In the genomic region with DNA sequence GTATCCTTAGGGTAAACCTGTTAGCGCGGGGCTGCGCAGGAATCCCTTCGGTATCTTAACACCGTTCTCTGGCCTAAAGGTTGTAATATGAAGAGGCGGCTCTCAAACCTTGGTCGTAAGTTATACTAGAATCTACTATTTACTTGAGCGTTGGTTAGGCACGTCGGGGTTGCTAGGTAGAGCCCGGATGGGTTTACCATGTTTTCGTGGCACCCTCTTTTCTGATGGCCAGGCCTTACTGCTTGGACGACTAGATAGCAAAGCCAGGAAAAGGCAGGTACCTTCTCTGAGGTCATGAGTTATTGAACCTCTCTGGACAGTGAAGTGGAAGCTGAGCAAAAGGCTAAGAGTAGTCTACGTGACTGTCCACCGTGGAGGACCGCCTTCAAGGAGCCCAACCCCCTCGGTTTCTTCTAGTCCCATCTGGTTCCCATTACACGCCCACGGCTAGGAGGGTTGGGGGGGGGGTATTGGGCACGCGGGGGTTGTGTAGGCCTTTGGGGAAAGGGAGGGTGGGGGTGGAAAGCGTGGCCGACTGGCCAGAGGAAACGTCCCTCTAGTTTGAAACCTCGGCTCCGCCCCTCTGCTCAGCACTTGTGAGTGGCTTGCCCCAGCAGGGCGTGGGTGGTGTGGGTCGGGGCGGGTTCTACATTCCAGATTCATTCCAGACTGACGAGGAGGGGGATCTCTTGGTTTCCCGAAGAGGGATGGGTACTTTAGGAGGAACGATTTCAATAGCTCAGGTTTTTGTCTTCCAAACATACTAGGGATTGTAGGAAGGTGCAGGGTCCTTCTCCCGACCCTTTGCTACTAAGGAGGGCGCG, we compare ENCODE assay signal across 8 mouse cellular contexts. TPM values are rescaled to one million over a fixed set of nuclear protein-coding genes. Genes with fewer than 3 reads are reported as not detected.
DNase-seq lines count a peak whose midpoint lies in the region; ATAC-seq and TF ChIP-seq lines count a peak whose summit lies in the region.

No protein-coding gene starts in this region.

- H3K9ac ChIP-seq in limb, embryonic 11.5 days (ENCODE audit: low read length): peak overlapping the region; percentile 89
- peak overlapping the region; percentile 65 for H3K9ac ChIP-seq in midbrain, embryonic 12.5 days (replicated peaks)

- no peaks in the 10 kb centered on the region for H3K9me3 ChIP-seq in limb, embryonic 11.5 days (ENCODE audit: control insufficient read depth, low read length)
- H3K9me3 ChIP-seq in midbrain, embryonic 12.5 days: no peaks in the 10 kb centered on the region

- 0 out of 2 replicates have a peak, but pooled peaks cover 2% of the 10 kb centered on the region for H3K4me1 ChIP-seq in cortical plate, adult 2 months (ENCODE audit: control insufficient read depth, insufficient read depth, low read length)
- peaks cover 33% of the 10 kb centered on the region for H3K4me1 ChIP-seq in limb, embryonic 11.5 days (ENCODE audit: control insufficient read depth, insufficient read depth, low read length)
- H3K4me1 ChIP-seq in midbrain, embryonic 12.5 days: peaks cover 51% of the 10 kb centered on the region
- peaks cover 13% of the 10 kb centered on the region for H3K4me1 ChIP-seq in small intestine, adult 2 months (ENCODE audit: control insufficient read depth, insufficient read depth, insufficient read length, low read length)

- TF ChIP-seq POLR2A in cortical plate, adult 2 months (IDR thresholded peaks at IDR 0.05; ENCODE audit: extremely low read depth, insufficient read depth, low read length): 0 out of 2 replicates have a peak, but pooled peaks have one; percentile 10
- TF ChIP-seq POLR2A in small intestine, adult 2 months (IDR thresholded peaks at IDR 0.05; ENCODE audit: low read depth, low read length): no peak

- H3K36me3 ChIP-seq in limb, embryonic 11.5 days (ENCODE audit: control insufficient read depth, insufficient read depth, low read length): peaks cover 7% of the 10 kb centered on the region
- H3K36me3 ChIP-seq in midbrain, embryonic 12.5 days: no peaks in the 10 kb centered on the region
- H3K36me3 ChIP-seq in small intestine, adult 2 months (ENCODE audit: control insufficient read depth, insufficient read depth, low read length): peaks cover 14% of the 10 kb centered on the region

- H3K4me3 ChIP-seq in cortical plate, adult 2 months (ENCODE audit: insufficient read depth, low read length): peak overlapping the region; percentile 98
- peak overlapping the region; percentile 89 for H3K4me3 ChIP-seq in limb, embryonic 11.5 days (ENCODE audit: low read depth, low read length)
- H3K4me3 ChIP-seq in midbrain, embryonic 12.5 days: peak overlapping the region; percentile 52
- H3K4me3 ChIP-seq in small intestine, adult 2 months (ENCODE audit: low read depth, low read length): peak overlapping the region; percentile 75

- peak; percentile 93 for DNase-seq in gastrocnemius, postnatal 25 days
- peak; percentile 92 for DNase-seq in limb, embryonic 11.5 days (ENCODE audit: low spot score)
- no peak for DNase-seq in c-Kit-positive CD71-positive TER-119-positive erythroid progenitor cells, embryonic 14.5 days (ENCODE audit: low spot score)

- no peaks in the 10 kb centered on the region for H3K27me3 ChIP-seq in limb, embryonic 11.5 days (ENCODE audit: control insufficient read depth, insufficient read depth, low read length)
- peaks cover 78% of the 10 kb centered on the region for H3K27me3 ChIP-seq in midbrain, embryonic 12.5 days
- no peaks in the 10 kb centered on the region for H3K27me3 ChIP-seq in small intestine, adult 2 months (ENCODE audit: control insufficient read depth, insufficient read depth, low read length)

- TF ChIP-seq CTCF in cortical plate, adult 2 months (IDR thresholded peaks at IDR 0.05; ENCODE audit: extremely low read depth, insufficient read depth, low read length): no peak
- no peak for TF ChIP-seq CTCF in small intestine, adult 2 months (IDR thresholded peaks at IDR 0.05; ENCODE audit: extremely low read depth, insufficient read length, insufficient replicate concordance, low read depth, low read length)

- ATAC-seq in activated CD4-positive, CD25-positive, alpha-beta regulatory T cell, adult 4 months: peak; percentile 37
- peak; percentile 38 for ATAC-seq in inflammation-experienced regulatory T-cells, adult 6 months
- ATAC-seq in limb, embryonic 11.5 days (ENCODE audit: insufficient number of reproducible peaks, low FRiP score, low TSS enrichment, low read depth): peak; percentile 79
- 0 out of 2 replicates have a peak, but pooled peaks have one; percentile 8 for ATAC-seq in midbrain, embryonic 12.5 days (ENCODE audit: low FRiP score, low read depth)

- peak overlapping the region; percentile 97 for H3K27ac ChIP-seq in cortical plate, adult 2 months (ENCODE audit: insufficient read depth, low read length)
- H3K27ac ChIP-seq in limb, embryonic 11.5 days (replicated peaks; ENCODE audit: low read depth, low read length): peak overlapping the region; percentile 99
- H3K27ac ChIP-seq in midbrain, embryonic 12.5 days (replicated peaks): peak overlapping the region; percentile 42; the same call in 1 of the 2 replicates
- peak overlapping the region; percentile 97 for H3K27ac ChIP-seq in small intestine, adult 2 months (ENCODE audit: insufficient read depth, low read depth, low read length)

- under 1% methylated on average over 35 of the region's 35 CpGs for WGBS in limb, embryonic 11.5 days
- 2% methylated on average over 35 of the region's 35 CpGs for WGBS in midbrain, embryonic 12.5 days
- WGBS in small intestine, adult 2 months: 1% methylated on average over 35 of the region's 35 CpGs

- peak overlapping the region; percentile 83 for H3K4me2 ChIP-seq in limb, embryonic 11.5 days (ENCODE audit: low read depth, severe bottlenecking)
- peak overlapping the region; percentile 77 for H3K4me2 ChIP-seq in midbrain, embryonic 12.5 days (replicated peaks)

RNA-seq across cellular contexts. Expression of gene Nemp1, which starts 0.8 kb away (rescaled TPM):
- polyA plus RNA-seq in activated CD4-positive, CD25-positive, alpha-beta regulatory T cell, adult 4 months (2017; shearing (Covaris generic)): 1 to 10 TPM; 4.7 to 5.8 TPM
- 3.8 TPM in 2 replicates for polyA plus RNA-seq in cortical plate, adult 2 months (2012; rRNA removed)
- 1 to 10 TPM; 1.7 to 2.5 TPM for total RNA-seq in gastrocnemius, postnatal 25 days (2021)
- polyA plus RNA-seq in inflammation-experienced regulatory T-cells, adult 6 months (2017; shearing (Covaris generic)): 1 to 10 TPM; 3.7 to 5.9 (median 5.7) TPM
- 12.5 and 15.0 TPM in 2 replicates for polyA plus RNA-seq in limb, embryonic 11.5 days (2014; fragmentation: Nextera tagmentation; extraction: Ambion mirVana)
- polyA plus RNA-seq in midbrain, embryonic 12.5 days (2016; fragmentation: Nextera tagmentation; extraction: Ambion mirVana): 10.0 and 10.3 TPM in 2 replicates
- 0.67 and 2.5 TPM in 2 replicates for polyA plus RNA-seq in small intestine, adult 2 months (2012; rRNA removed)

RNA-seq across cellular contexts. Expression of gene Nab2, which starts 0.9 kb away (rescaled TPM):
- polyA plus RNA-seq in activated CD4-positive, CD25-positive, alpha-beta regulatory T cell, adult 4 months (2017; shearing (Covaris generic)): 10 to 100 TPM in 1 of 2 experiments, 1 to 10 TPM in 1; 7.4 to 10.2 TPM
- polyA plus RNA-seq in cortical plate, adult 2 months (2012; rRNA removed): 35.3 and 40.3 TPM in 2 replicates
- total RNA-seq in gastrocnemius, postnatal 25 days (2021): 1 to 10 TPM; 2.5 to 4.7 TPM
- polyA plus RNA-seq in inflammation-experienced regulatory T-cells, adult 6 months (2017; shearing (Covaris generic)): 1 to 10 TPM; 7.5 to 9.5 (median 7.8) TPM
- 12.7 and 13.1 TPM in 2 replicates for polyA plus RNA-seq in limb, embryonic 11.5 days (2014; fragmentation: Nextera tagmentation; extraction: Ambion mirVana)
- polyA plus RNA-seq in midbrain, embryonic 12.5 days (2016; fragmentation: Nextera tagmentation; extraction: Ambion mirVana): 3.7 and 4.5 TPM in 2 replicates
- 9.4 and 31.8 TPM in 2 replicates for polyA plus RNA-seq in small intestine, adult 2 months (2012; rRNA removed)

RNA-seq across cellular contexts. Expression of gene Stat6, which starts 24.7 kb away (rescaled TPM):
- polyA plus RNA-seq in activated CD4-positive, CD25-positive, alpha-beta regulatory T cell, adult 4 months (2017; shearing (Covaris generic)): 100 to 1,000 TPM; 119 to 157 TPM
- 11.9 and 12.6 TPM in 2 replicates for polyA plus RNA-seq in cortical plate, adult 2 months (2012; rRNA removed)
- total RNA-seq in gastrocnemius, postnatal 25 days (2021): 10 to 100 TPM; 16.5 to 21.8 TPM
- 100 to 1,000 TPM; 148 to 195 (median 176) TPM for polyA plus RNA-seq in inflammation-experienced regulatory T-cells, adult 6 months (2017; shearing (Covaris generic))
- polyA plus RNA-seq in limb, embryonic 11.5 days (2014; fragmentation: Nextera tagmentation; extraction: Ambion mirVana): 5.7 and 7.2 TPM in 2 replicates
- 6.1 and 9.0 TPM in 2 replicates for polyA plus RNA-seq in midbrain, embryonic 12.5 days (2016; fragmentation: Nextera tagmentation; extraction: Ambion mirVana)
- 45.7 and 101 TPM in 2 replicates for polyA plus RNA-seq in small intestine, adult 2 months (2012; rRNA removed)

RNA-seq across cellular contexts. Expression of gene Myo1a, which starts 37.5 kb away (rescaled TPM):
- polyA plus RNA-seq in activated CD4-positive, CD25-positive, alpha-beta regulatory T cell, adult 4 months (2017; shearing (Covaris generic)): not detected
- 1.3 and 1.7 TPM in 2 replicates for polyA plus RNA-seq in cortical plate, adult 2 months (2012; rRNA removed)
- under 1 TPM; 0.10 to 0.21 TPM for total RNA-seq in gastrocnemius, postnatal 25 days (2021)
- not detected for polyA plus RNA-seq in inflammation-experienced regulatory T-cells, adult 6 months (2017; shearing (Covaris generic))
- polyA plus RNA-seq in limb, embryonic 11.5 days (2014; fragmentation: Nextera tagmentation; extraction: Ambion mirVana): 0.40 and 0.61 TPM in 2 replicates
- polyA plus RNA-seq in midbrain, embryonic 12.5 days (2016; fragmentation: Nextera tagmentation; extraction: Ambion mirVana): 0.47 and 0.71 TPM in 2 replicates
- polyA plus RNA-seq in small intestine, adult 2 months (2012; rRNA removed): 166 and 688 TPM in 2 replicates

RNA-seq across cellular contexts. Expression of gene Lrp1, which starts 46.5 kb away (rescaled TPM):
- polyA plus RNA-seq in activated CD4-positive, CD25-positive, alpha-beta regulatory T cell, adult 4 months (2017; shearing (Covaris generic)): under 1 TPM in 1 of 2 experiments, not detected in 1; 0.57 TPM
- polyA plus RNA-seq in cortical plate, adult 2 months (2012; rRNA removed): 294 and 309 TPM in 2 replicates
- 10 to 100 TPM; 58.1 to 64.3 TPM for total RNA-seq in gastrocnemius, postnatal 25 days (2021)
- 1 to 10 TPM in 1 of 3 experiments, under 1 TPM in 1, not detected in 1; 0.04 to 1.4 TPM for polyA plus RNA-seq in inflammation-experienced regulatory T-cells, adult 6 months (2017; shearing (Covaris generic))
- 57.6 and 63.2 TPM in 2 replicates for polyA plus RNA-seq in limb, embryonic 11.5 days (2014; fragmentation: Nextera tagmentation; extraction: Ambion mirVana)
- polyA plus RNA-seq in midbrain, embryonic 12.5 days (2016; fragmentation: Nextera tagmentation; extraction: Ambion mirVana): 94.0 and 98.1 TPM in 2 replicates
- polyA plus RNA-seq in small intestine, adult 2 months (2012; rRNA removed): 82.4 and 200 TPM in 2 replicates

Comparison
In these comparisons a context has a peak if more than half of its experiments do, and no peak if none do; other contexts are left out.
1. ATAC-seq: peak in every context shown above with its lines; median percentile 79 in limb, embryonic 11.5 days; 38 in inflammation-experienced regulatory T-cells, adult 6 months; 37 in activated CD4-positive, CD25-positive, alpha-beta regulatory T cell, adult 4 months; 8 in midbrain, embryonic 12.5 days.
2. H3K27ac ChIP-seq: peak in every context shown above with its lines; median percentile 99 in limb, embryonic 11.5 days; 97 in cortical plate, adult 2 months; 97 in small intestine, adult 2 months; 42 in midbrain, embryonic 12.5 days.